Mouse (Mus musculus) heart, adult 2 months (tissue): Measurements from ENCODE around the gene Dmpk.
"Not testable (repeated sequence)": the region's sequence is repeated elsewhere in the genome, so short reads cannot be mapped to it uniquely, and the experiment has no call there.

Source experiments
- CTCF ChIP-seq: fragments of 200-600 bp; IDR thresholded peaks from 2 replicates; pipeline ENCODE4 v1.8.1; 2022; ENCODE audit warnings: antibody characterized with exemption, mild to moderate bottlenecking, moderate library complexity
- POLR2A ChIP-seq: fragments of 200-500 bp; IDR thresholded peaks from 2 replicates; pipeline ENCODE4 v1.6.1; 2011; ENCODE audit warnings: mild to moderate bottlenecking, low read depth, low read length, control low read depth; ENCODE audit not compliant: insufficient read depth

- not testable (repeated sequence) for TF ChIP-seq POLR2A
- TF ChIP-seq CTCF = peak; percentile 64
Observed at GRCm38 (mm10) chr7:19071024-19071423, 12.6 kb upstream of the Dmpk start.
